Mouse (Mus musculus) layer of hippocampus, adult 9-11 months (tissue): Measurements from ENCODE around the gene Kcng4.
A peak's percentile ranks its signal among the peaks of the same experiment; 100 is the strongest.

Experiments
- DNase-seq: peaks from one replicate; pipeline ENCODE4 v3.0.0; 2022

Gene Kcng4

DNA sequence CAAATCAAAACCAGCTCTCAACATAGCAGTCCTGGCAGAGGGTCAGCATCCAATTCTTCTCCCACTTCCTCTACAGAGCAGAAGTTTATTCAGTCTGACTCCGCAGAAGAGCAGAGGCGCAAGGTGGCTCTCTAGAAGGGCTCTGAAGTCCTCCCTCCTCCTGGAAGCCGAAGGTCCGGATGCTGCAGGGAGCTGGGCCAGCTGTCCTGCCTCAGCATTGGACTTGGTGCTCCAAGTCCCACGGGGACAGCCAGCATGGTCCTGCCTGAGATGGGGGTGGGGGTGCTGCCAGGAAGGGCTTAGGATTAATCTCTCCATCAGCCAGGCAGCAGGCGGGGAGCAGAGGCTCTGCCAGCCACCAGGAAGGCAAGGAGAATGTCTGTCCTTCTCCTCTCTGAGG lies at the start of gene Kcng4:
Kcng4 (minus strand) TSS at position 303 of the 400 bp plus-strand sequence.
- no peak for DNase-seq

DNA sequence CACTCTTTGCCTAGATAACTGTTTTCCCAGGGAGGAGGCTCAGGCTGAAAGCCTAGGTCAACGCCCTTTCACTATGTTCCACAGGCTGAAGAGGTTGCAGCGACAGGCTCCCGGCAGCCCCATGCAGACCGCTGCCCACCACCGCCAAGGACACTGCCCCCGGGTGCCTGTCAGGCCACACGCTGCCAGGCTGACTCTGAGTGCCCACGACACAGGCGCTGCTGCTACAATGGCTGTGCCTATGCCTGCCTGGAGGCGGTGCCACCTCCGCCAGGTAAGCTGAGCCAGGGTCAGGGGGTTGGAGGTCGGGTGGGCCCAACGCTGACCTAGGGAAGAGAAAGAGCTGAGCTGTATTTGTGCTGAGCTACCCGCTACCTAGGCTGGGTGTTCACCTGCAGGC lies 43.7 kb upstream of the Kcng4 start:
- no peak for DNase-seq

DNA sequence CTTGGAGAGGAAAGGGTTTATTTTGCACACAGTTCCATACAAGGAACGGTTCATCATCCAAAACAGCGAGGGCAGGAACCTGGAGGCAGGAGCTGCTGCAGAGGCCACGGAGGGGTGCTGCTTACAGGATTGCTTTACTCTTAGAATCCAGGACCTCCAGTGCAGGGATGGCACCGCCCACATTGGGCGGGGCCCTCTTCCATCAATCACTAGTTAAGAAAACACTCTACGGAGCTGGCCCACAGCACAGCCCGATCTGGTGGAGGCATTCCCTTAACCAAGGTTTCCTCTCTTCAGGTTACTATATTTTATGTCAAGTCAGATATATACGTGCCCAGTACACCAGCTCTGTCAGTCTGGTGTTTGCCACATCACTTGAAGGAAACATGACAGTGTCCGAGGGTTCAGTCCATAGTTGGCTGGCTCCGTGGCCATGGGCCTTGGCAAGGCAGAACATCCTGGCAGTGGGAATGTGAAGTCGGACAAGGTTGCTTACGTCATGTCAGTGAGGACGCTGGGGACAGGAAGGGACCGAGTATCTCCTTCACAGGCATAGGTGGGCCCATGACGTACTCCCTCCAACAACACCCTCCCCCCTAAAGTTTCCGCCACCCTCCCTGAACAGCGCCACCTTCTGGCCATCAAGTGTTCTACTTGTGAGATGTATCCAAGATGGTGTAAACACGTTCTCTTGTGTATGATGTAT lies 42.8 kb upstream of the Kcng4 start:
- DNase-seq = no peak

DNA sequence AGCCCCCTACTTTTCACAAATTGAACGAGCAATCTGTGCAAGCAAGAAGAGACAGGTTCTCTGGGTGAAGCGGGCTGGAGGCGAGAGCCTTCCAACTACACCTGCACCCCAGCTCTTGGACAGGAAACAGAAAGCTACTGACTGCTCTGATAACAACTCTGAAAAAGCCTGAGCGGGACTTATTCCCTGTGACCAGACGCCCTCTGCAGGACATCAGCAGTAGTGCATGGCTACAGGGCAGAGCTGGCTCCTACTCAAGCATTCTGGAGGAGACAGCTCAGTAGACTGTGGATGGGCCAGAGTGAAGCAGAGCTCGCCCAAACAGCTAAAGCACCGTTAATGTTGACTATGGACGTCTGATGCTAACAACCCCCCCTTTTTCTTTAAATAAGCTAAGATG lies 40.9 kb upstream of the Kcng4 start:
- DNase-seq = peak; percentile 88

DNA sequence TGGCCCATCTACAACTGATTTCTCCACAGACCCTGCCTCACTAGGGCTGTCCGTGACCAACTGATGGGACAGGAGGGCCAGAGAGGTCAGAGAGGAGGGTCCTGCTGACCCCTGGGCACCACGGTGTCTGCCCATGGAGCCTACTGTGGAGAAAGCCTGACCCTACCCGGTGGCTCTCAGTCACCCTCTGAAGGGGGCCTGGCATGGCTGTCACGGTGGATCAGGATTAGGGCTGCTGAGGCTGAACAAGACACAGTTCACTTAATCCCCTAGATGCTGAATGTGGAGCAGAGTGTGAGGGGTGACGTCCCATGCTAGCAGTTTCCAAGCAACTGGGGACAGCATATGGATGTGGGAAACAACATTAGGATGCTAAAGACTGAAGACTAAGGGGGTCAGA lies 40.0 kb upstream of the Kcng4 start:
- DNase-seq = no peak

DNA sequence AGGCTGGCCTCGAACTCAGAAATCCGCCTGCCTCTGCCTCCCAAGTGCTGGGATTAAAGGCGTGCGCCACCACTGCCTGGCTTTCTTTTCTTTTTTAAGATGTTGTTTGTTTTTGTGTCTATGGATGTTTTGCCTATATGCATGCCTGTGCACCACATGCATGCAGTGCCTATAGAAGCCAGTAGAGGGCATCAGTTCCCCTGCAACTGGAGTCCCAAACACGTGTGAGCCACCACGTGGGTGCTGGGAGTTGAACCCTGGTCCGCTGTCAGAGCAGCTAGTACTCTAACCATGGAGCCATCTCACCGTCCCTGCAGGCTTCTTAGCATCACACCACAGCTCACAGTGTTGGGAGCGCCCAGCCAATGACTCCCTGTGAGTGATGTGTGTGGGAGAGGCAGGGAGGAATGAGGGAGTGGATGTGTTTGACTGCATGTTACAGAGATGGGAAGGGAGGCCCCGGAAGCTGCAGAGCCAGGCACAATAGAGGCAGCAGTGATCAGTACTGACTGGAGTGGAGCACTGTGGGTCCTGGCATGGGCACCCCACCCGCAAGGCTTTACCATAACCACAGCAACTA lies 38.6 kb upstream of the Kcng4 start:
- DNase-seq = no peak

DNA sequence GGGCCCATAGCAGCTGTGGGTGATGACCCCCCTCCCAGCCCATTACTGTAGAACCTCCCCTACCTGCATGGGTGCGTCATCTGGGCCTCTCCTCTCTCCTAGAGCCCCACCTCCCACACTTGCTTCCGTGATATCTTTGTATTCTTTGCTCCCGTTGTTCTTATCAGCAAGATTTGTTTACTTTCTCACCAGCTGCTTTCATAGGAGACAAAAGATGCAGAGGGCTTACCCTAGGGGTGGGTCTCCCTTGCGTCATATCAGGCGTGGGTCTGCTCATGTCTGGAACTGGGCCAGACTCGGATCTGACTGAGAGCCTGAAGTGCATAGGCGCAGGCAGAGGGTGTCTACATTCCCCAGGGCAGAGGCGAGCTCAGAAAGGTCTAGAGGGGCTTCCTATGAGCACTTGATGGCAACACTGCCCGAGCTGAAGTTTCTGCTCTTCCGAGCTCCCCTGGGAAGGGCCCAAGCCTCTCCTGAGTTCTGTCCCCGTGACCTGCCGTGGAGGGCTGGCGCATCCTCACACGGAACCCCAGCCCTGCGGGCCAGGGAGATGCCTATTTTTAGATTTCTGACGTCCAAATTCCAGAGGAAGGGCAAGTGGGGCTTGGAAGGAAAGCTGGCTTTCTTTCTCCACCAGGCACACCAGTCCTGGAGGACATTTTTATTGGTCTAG lies 35.1 kb upstream of the Kcng4 start:
- DNase-seq = no peak

DNA sequence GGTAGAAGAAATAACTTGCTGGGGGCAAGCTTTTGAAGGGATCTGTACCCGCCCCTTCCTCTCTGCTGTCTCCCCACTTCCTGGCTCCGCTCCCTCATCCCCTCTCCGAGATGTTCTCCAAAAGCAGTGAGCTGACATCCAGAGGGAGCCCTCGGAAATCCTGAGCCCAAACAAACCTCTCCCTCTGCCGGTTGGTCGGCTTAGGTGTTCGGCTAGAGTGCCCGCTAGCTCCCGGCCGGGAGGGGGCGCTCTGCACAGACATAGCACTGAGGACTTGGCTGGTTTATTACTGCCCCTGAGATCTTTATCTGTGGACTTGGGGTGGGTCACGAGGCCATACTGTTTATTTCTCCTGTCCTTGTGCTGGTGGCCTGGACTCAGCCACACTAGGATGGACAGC lies 33.8 kb upstream of the Kcng4 start:
- DNase-seq = no peak

DNA sequence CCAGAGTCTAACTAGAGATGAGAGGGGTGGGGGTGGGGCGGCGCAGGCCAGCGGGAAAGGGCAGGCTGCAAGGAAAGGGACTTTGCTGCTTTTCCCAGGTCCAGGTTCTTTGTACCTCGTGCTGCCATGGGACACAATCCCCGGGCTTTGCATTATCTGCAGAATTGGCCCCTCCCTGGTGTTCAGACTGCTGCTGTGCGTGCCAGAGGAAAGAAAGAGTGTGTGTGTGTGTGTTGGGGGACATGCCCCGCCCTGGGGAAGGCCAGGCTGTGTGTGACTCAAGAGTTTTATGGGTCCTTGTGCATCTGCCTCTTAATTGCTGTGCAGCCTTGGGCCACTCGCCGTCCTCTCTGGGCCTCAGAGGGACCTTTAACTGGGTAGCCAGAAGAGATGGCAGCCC lies 33.0 kb upstream of the Kcng4 start:
- DNase-seq = no peak

DNA sequence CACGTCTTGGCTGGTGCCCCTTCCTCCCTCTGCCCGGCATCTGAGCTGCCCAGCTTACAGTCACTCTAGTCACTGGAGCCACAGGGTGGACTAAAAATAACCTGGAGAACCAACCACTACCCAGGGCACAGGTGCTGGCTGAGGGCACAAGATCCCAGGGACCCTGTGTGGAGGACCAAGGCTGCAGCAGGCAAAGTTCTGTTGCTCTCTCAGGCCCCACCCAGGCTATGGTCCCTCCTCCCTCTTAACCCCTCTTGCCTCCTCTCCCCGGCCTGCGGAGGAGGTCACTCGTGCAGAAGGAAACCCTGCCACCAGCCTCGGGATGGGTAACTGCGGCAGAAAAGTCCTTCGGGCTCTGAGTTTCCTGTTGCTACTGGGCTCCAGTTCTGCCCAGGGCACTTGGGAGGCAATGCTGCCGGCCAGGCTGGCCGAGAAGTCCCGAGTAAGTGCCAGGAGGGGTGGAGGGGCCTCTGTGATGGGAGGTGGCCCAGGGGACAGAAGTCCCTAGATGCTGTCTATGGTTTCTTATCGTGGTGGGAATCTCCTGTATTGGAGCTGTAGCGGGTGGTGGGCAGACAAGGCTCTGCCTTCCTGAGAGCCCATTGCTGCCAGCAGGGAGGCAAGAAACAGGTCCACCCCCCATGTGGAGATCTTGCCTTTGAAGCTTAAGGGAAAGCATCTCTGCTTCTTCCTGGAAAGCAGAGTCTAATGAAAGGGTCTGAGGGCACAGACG lies 30.9 kb upstream of the Kcng4 start, which contains the start of gene Wfdc1:
Wfdc1 (plus strand) TSS at position 147 of the 733 bp plus-strand sequence.
- DNase-seq = no peak

DNA sequence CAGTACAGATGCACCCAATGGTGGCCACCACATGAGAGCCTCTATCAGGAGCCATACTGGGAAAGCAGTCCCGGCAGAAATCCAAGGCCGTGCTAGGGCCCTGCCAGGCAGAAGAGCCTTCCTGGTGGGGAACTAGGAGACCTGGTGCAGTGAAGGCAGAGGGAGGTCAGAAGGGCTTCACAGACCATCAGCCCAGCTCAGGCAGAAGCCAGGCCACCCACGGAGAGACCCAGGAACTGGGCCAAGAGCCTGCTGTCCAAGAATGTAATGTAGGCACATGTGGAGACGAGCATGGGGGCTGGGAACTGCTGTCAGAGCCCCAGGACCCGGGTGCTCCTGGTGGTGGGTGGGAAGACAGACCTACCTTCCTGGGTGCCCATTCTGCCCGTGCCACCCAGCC lies 29.8 kb upstream of the Kcng4 start:
- DNase-seq = no peak

DNA sequence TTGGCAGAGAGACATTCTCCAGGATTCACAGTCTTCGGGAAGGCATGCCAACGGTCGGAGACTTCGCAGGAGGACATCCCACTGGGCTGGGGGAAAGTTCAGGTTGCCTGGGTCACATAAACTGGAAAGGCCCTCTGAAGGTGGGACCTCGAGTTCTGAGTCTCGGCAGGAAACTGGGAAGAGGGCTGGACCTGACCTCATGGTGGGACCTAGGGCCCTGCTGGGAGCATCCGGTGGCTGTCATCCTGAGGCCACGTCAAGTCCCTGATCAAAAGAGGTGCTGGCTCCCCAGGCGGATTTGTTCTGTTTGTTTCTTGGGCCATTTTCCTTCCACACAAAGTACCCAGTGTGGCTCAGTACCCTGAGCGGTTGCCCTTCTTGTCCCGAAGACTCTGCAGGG lies 28.0 kb upstream of the Kcng4 start:
- no peak for DNase-seq

DNA sequence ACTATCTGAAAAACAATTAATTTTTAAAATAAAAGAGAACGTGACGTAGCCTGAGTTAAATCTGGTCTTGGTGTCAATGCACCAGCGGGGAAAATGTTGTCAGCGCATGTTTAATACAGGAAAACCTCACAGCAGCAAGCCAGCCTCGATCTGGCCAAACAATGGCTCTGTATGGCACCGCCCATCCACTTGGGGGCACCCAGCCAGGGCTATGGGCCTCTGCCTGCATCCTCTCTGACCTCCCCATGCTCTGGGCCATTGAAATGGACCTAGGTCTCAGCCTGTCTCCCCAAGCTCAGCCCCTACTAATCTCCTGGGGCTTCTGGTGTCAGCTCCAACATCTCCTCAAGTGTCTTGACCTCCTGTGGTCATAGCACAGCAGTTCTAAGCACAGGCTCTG lies 26.4 kb upstream of the Kcng4 start:
- DNase-seq = no peak

DNA sequence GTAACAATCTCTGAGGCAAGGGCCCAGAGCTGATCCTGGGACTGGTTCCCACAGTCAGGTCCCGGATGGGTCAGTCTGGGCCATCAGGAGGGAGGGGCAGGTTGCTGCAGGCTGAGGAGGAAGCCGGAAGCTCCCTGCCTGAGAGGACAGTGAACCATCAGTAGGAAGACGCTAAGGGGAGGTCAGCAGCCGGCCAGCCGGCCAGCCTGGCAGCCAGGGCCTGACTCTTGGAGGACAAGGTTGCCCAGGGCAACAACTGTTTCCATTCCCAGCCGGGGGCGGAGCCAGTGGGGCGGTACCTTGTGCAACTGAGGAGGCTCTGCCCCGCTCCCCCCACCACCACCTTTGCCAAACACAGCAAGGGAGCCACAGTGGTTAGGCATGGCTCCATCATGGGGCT lies 25.6 kb upstream of the Kcng4 start:
- no peak for DNase-seq

DNA sequence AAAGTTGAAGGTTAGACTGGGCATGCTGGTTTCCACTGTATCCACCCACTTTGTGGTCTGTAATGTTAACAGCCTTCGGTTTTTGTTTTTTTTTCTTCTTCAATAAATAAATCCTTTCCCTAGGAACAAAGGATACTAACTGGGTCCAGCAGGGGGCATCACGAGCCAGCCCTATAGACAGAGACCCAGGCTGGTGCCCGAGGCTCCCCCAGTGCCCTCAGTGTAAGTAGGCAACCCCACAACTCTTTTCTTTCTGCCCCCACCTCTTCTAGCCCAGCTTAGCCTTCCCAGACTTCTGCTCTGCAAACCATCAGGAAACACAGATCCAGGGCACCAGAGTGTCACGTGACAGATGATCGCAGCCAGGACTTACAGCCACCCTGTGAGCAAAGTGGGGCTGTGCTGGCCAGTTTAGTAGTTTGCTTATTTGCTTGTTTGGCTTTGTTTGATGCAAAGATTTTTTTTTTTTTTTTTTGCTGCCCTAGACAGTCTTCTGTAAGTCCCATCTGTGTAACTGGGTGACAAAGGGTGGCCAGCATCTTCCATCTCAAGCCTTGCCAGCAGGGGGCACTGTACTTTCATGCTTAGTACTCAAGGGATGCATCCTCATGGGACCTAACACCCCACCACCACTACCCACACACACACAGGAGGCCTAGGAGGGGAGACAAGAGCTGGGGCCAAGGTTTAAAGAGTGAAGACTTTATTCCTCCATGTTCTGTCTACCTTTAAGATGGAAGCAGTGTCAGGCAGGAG lies 21.4 kb upstream of the Kcng4 start:
- no peak for DNase-seq

DNA sequence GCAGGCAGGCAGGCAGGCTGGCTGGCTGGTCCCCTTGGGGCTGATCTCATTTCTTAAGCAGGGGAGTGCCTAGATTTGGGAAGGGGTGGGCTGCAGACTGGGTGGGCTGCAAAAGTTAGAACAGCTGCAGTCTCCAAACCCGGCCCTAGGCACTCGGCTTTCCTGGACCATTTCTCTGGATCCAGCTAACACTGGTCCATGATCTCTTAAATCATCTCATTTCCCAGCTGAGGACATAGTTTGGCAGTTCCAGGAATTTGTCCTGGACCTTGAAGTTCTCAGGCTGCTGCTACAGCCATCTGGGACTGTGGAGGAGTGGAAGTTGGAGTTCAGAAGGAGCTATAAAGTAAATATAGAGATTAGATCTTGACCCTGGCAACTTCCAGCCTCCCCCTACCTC lies 15.8 kb upstream of the Kcng4 start:
- no peak for DNase-seq

DNA sequence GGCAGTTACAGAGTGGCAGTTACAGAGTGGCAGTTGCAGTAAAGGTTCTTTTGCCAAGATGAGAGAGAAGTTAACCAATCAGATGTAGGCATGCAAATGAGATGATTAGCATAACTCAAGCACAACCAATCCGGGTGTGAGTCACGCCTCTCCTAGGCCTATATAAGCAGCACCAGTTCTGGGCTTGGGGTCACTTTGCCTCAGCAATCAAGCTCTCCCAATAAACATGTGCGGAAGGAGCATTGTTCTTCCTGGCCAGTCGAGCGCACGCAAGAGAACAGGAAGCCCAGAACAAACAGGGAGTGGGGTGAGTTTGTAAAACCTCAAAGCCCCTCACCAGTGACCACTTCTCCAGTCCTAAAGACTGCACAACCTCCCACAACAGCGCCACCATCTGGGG lies 11.4 kb upstream of the Kcng4 start:
- DNase-seq = no peak

DNA sequence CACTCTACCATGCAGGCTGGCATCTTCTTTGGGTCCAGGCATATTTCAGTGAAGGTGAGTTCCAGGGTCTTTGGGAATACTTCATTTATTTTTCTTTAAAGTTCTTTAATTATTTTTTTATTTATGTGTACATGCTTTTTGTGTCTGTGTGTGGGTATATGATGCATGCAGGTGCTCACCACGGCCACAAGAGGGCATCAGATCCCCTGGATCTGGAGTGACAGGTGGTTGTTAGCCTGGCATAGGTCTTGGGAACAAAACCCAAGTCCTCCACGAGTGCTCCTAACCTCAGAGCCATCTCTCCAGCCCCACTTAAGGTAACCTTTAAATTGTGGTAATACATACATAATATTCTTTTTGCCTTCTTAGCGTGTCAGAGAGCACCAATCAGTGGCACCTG lies 10.7 kb upstream of the Kcng4 start:
- DNase-seq = no peak

DNA sequence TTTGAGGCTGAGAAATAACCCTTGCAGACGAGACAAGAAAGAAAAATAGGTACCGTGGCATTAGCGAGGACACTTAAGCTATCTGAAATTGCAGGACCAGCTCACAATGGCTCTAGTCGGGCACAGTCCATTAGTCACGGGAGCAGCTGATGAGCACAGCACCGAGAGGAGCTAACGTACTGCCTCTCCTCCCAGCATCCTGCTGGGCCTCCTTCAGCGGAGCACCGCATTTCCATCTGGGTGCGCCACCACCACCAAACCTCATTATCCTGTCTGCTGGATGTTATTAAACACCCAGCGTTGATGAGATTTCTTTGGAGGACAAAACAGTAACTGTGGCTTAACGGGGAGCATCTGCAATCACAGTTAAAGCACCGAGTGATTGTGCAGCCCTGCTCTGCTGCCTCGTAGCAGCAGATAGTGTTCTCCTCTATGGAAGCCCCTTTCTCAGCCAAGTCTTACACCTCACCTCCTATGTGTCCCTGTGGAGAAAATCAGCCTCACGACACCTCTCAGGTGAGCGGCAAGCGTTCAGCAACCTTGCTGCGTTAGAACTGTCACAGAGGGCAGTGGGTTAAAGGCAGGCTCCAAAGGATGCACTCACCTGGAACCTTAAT lies 9.6 kb upstream of the Kcng4 start:
- DNase-seq = no peak

DNA sequence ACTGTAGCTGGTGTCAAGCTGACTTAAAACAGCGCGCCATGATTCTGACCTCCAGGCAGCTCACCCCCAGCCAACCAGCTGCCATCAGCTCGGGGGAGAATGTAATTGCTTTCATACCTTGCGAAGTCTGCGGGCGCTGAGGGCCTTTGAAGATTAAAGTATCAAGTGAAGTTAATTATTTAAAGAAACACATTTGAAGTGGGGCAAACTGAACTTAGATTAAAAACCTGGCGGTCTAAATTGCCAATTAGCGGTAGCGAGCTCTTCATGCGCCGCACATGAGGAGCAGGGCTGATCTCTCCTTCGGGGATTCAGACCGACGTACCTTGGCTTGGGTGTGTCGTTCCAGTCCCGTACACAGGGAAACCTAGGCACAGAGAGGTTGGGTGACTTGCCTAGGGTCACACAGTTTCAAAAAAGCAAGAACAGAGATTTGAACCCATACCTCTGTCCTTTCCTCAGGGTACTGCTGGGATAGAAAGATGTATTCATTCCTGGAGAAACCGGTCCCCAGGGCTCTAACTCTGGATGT lies 9.0 kb upstream of the Kcng4 start:
- no peak for DNase-seq

DNA sequence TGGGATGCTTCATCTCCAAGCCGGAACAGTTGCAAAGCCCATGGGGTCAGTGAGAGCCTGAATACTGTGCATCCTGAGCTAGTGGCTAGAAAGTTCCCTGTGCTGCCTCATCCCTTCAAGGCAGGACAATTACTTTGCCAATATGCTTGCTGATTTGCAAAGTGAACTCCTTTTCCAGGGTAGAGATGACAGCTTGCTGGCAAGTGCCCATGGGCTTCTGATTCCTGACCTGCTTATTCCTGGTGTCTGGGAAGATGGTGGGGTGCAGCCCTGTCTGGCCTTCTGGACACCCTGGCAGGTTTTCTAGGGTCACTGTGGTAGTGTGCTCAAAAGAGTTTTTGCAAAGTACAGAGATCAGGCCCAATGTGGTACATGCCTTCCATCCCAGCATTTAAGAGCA lies 7.5 kb upstream of the Kcng4 start:
- no peak for DNase-seq

DNA sequence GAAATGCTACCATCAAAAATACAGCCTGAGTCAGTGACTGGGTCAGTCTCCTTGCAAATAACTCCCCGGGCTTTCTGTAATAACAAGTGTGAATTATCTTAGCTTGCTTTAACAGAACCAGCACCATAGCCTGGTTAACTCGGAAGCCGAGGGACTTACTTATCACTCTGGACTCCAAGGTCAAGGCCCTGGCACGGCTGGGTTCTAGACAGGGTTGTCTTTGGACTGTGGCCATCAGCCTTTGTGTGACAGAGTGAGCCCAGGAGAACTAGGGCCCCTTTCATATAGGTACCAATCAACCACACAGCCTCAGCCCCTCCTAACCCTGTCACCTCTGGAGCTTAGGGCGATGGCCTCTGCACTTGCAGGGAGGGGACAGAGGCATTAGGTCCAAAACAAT lies 5.6 kb upstream of the Kcng4 start:
- DNase-seq = no peak
